Mouse (Mus musculus) thymus, adult 2 months (tissue): ENCODE results near the gene Ddah1.

ENCODE experiments used
- CTCF ChIP-seq: fragments of 200-500 bp; IDR thresholded peaks from 2 replicates; pipeline ENCODE4 v1.5.1; 2012; ENCODE audit warnings: mild to moderate bottlenecking, control low read depth, low read length, moderate library complexity, borderline replicate concordance; ENCODE audit not compliant: control insufficient read depth, poor library complexity, insufficient read depth; ENCODE audit errors: extremely low read depth
- POLR2A ChIP-seq: fragments of 200-500 bp; IDR thresholded peaks from 2 replicates; pipeline ENCODE4 v1.6.1; 2012; ENCODE audit warnings: mild to moderate bottlenecking, low read length, control low read depth, moderate library complexity; ENCODE audit not compliant: control insufficient read depth, poor library complexity, insufficient read depth; ENCODE audit errors: extremely low read depth

DNA sequence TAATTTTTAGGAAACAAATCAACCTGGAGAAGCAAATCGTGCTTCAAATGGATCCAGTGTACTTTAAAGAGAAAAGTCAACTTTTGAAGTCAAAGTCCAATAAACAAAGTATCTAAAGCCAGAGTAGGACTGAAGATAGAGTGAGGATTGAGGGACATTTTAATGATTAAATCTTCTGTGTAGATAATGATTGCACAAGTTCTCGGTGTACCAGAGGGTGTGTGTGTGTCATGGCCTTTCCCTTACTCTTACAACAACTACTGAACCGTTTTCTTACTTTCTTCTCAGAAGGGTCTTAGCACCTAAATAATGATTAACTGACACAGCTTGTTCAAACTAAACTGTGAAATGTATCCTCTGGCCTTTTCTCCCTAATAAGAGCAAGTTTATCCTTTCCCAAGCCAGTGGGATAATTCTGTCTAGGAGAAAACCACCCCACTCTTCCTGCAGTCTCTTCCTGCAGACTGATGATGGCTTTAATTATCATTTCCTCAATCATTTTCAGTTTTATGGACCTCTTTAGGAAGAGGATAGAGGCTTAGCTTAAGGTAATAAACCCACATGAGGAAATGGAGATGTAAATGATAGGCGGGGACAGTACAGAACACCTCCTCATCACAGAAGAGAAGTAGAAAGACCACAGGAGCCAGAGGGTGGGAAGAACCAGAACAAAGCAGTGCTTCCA lies 4.6 kb downstream of the Ddah1 start:
- TF ChIP-seq POLR2A (no peak), CTCF (no peak)
